Mouse (Mus musculus): ENCODE results near the gene Pam16. TPM values are rescaled to one million over a fixed set of nuclear protein-coding genes. Genes with fewer than 3 reads are reported as not detected.

Pam16 gene
- polyA plus RNA-seq, 1 experiment, result 40.4 TPM

DNA sequence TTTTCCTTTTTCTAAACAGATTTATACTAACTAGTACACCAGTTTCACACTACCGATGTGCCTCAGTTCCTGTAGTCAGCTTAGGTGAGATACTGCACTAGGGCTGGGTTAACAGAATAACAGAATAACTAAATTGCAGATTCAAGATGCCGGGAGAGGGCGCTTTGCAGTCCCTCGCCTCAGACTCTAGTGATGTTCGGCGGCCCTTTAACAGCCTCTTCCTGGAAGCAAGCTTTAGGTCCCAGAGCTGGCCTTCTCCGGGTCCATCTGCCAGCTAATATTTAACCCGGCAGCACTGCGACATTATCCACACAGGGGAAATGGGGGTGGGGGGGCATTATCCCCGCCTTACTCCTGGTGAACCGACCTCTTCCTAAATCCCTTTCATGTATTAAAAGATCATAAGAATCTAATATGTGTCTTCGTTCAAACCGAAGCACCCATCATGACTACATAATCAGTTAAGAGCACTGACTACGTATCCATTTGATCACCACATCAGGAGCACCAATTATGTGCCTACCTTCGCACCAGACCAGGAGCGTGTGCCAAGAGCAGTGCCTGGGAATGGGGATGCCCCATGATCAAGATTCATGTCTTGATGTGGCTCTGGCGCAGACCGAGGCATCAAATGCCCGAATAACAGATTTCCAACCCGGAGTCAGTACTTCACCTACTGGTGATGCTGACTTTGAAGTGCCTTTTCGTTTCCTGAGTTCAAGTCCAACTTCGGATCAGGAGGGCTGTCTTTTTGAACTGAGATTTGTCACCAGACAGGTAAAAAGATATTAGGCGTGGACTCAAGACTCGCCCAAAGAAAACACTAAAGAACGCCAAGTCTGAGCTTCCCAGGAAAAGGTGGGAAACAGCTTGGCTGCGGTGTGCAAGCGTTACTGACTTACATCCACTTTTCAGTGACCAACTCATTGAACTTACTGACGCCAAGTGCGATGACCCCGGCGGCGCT, 31.6 kb downstream of the Pam16 start:
- Histone ChIP-seq H3K4me3 (ENCODE audit: control insufficient read depth, insufficient read depth, low read length) (peak overlapping the region; percentile 41; the same call in 1 of the 2 replicates), H3K27me3 (ENCODE audit: control insufficient read depth, insufficient read depth, low read length) (no peaks in the 10 kb centered on the region; the same call in 1 of the 2 replicates), H3K36me3 (ENCODE audit: control insufficient read depth, insufficient read depth, low read length) (no peaks in the 10 kb centered on the region), H3K27ac (ENCODE audit: control insufficient read depth, insufficient read depth, low read length) (no peak overlapping the region), H3K4me1 (replicated peaks; ENCODE audit: control insufficient read depth, insufficient read depth, low read length) (peaks cover 19% of the 10 kb centered on the region)
- WGBS, result 54% methylated on average over 32 of the region's 32 CpGs
- no peak for TF ChIP-seq POLR2A (IDR thresholded peaks at IDR 0.05; ENCODE audit: control insufficient read depth, extremely low read depth, insufficient read depth, low read length, poor library complexity)
- no peak for TF ChIP-seq CTCF (IDR thresholded peaks at IDR 0.05; ENCODE audit: borderline replicate concordance, control insufficient read depth, extremely low read depth, insufficient read depth, low read length, poor library complexity)
- DNase-seq, result peak; percentile 59

DNA sequence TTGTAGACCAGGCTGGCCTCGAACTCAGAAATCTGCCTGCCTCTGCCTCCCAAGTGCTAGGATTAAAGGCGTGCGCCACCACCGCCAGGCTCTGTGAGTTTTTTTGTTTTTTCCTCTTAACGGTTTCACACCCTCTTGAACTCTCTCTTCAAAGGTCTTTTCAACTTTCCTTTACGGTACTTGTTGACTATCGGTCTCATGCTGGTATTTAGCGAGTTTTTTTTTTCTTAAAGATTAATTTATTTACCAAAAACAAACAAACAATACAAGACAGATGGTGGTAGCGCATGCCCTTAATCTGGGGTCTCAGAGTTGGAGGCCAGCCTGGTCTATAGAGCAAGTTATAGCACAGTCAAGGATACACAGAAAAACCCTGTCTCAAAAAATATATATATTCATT, 34.6 kb downstream of the Pam16 start:
- Histone ChIP-seq H3K27ac (ENCODE audit: control insufficient read depth, insufficient read depth, low read length) (no peak overlapping the region), H3K36me3 (ENCODE audit: control insufficient read depth, insufficient read depth, low read length) (no peaks in the 10 kb centered on the region), H3K4me3 (ENCODE audit: control insufficient read depth, insufficient read depth, low read length) (no peak overlapping the region), H3K27me3 (ENCODE audit: control insufficient read depth, insufficient read depth, low read length) (no peaks in the 10 kb centered on the region; the same call in 1 of the 2 replicates), H3K4me1 (replicated peaks; ENCODE audit: control insufficient read depth, insufficient read depth, low read length) (peaks cover 27% of the 10 kb centered on the region)
- no peak for DNase-seq
- 97% methylated on average over 9 of the region's 9 CpGs for WGBS
- TF ChIP-seq POLR2A (IDR thresholded peaks at IDR 0.05; ENCODE audit: control insufficient read depth, extremely low read depth, insufficient read depth, low read length, poor library complexity) (no peak), CTCF (IDR thresholded peaks at IDR 0.05; ENCODE audit: borderline replicate concordance, control insufficient read depth, extremely low read depth, insufficient read depth, low read length, poor library complexity) (no peak)

DNA sequence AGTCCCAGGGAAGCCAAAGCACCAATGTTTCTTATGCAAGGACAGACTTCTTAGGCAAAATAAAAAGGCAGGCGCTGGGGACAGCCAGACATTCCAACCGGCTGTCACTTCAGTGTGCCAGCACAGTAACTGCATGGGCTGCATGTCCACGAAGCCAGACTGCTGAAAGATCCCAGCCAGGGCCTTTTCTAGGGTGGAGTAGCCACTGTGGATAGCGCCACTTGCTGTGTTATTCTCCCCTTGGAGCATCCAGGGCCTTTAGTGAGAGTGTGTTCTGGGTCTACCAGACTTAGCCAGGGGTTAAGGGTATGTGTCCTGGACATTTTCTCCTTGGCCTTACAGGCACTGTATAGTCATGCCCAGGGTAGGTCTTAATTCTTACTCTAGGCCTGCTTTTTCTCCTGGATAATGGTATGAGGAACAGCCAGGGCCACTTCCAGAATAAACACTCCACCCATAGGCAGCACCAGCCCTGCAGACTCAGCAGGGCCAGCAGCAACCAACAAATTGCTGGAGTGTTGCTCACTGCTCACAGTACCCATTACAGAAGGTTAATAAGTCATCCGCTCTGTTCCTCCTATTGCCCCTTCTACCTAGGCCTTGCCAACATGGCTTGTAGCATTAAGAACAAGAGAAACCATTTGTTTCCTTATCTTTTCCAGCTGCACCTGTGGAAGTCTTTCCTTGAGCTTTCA, 37.1 kb downstream of the Pam16 start:
- no peak for DNase-seq
- Histone ChIP-seq H3K4me1 (replicated peaks; ENCODE audit: control insufficient read depth, insufficient read depth, low read length) (peaks cover 22% of the 10 kb centered on the region), H3K27me3 (ENCODE audit: control insufficient read depth, insufficient read depth, low read length) (no peaks in the 10 kb centered on the region), H3K36me3 (ENCODE audit: control insufficient read depth, insufficient read depth, low read length) (no peaks in the 10 kb centered on the region), H3K4me3 (ENCODE audit: control insufficient read depth, insufficient read depth, low read length) (no peak overlapping the region), H3K27ac (ENCODE audit: control insufficient read depth, insufficient read depth, low read length) (no peak overlapping the region)
- 92% methylated on average over 5 of the region's 5 CpGs for WGBS
- no peak for TF ChIP-seq POLR2A (IDR thresholded peaks at IDR 0.05; ENCODE audit: control insufficient read depth, extremely low read depth, insufficient read depth, low read length, poor library complexity)

DNA sequence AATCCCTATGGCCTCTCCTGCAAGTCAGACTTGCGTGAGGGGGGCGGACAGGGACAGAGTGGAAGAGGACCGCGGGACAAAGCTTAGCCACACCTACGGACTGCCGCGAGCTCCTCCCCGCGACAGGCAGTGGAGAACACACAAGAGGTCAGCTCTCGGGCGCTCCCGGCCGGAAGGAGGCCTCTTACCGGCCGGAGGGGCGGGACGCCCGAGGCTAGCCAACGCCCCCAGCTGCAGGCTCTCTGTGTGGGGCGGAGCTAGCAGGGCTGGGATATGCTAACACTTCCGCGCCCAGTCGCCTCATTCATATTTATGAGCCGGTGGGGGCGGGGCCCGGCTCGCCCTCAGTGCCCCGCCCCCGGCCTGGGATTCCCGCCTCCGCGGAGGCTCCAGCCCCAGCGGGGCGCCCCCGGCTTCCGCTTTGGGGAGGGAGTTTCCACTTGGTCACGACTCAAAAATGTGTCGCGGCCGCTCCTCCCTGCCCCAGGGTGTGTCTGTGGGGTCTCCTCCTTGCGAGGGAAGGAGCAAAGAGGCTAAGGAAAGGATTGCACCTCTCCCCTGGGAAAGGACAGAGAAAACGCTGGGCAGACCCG, 38.2 kb downstream of the Pam16 start:
- Histone ChIP-seq H3K36me3 (ENCODE audit: control insufficient read depth, insufficient read depth, low read length) (no peaks in the 10 kb centered on the region), H3K27ac (ENCODE audit: control insufficient read depth, insufficient read depth, low read length) (0 out of 2 replicates have a peak overlapping the region, but pooled peaks have one; percentile 44), H3K4me3 (ENCODE audit: control insufficient read depth, insufficient read depth, low read length) (peak overlapping the region; percentile 64), H3K27me3 (ENCODE audit: control insufficient read depth, insufficient read depth, low read length) (no peaks in the 10 kb centered on the region), H3K4me1 (replicated peaks; ENCODE audit: control insufficient read depth, insufficient read depth, low read length) (peaks cover 22% of the 10 kb centered on the region)
- TF ChIP-seq CTCF (IDR thresholded peaks at IDR 0.05; ENCODE audit: borderline replicate concordance, control insufficient read depth, extremely low read depth, insufficient read depth, low read length, poor library complexity) (peak; percentile 52; the same call in 1 of the 2 replicates), POLR2A (IDR thresholded peaks at IDR 0.05; ENCODE audit: control insufficient read depth, extremely low read depth, insufficient read depth, low read length, poor library complexity) (no peak; the same call in none of the 2 replicates)
- under 1% methylated on average over 43 of the region's 43 CpGs for WGBS
- peak; percentile 96 for DNase-seq

DNA sequence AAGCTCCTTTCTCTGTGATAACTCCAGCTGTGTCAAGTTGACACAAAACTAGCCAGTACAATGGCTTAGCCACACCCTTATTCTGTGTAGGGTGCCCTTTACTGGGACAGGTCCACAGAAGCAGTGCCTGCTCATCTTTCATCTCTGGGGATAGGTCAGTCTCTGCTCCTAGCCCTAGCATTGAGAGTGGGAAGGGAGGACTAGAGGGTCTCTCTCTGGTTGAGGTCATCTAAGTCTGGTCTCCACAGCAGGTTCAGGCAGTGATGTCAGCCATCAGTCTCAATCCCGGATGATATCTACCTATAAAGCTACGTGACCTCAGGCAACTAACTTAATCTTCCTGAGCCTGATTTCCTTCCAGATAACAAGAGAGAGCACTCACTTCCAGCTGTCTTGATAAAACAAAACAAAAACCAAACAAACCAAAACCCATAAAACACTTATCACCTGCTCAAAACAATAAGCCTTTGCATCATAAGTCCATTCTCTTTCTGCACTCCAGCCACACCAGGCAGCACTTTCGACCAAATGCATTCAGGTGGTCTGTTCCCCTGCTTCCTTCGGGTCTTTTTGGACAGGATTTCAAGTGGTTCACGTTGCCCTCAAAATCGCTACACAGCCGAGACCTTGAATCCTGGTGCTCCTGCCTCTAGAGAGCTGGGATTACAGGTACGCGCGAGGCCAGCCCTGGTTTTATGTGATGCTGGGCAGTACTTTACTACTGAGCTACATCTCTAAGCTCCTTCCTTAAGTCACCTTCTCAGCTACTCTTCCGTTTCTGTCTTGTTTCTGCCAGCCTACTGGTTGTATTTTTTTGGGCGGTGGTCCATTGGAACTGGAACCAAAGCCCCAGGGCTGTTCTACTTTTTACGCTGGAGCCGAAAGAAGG, 38.9 kb downstream of the Pam16 start:
- H3K4me1 ChIP-seq (replicated peaks; ENCODE audit: control insufficient read depth, insufficient read depth, low read length), result peaks cover 22% of the 10 kb centered on the region
- 8% methylated on average over 14 of the region's 14 CpGs for WGBS
- 0 out of 2 replicates have a peak overlapping the region, but pooled peaks have one; percentile 7 for H3K27ac ChIP-seq (ENCODE audit: control insufficient read depth, insufficient read depth, low read length)
- H3K27me3 ChIP-seq (ENCODE audit: control insufficient read depth, insufficient read depth, low read length), result no peaks in the 10 kb centered on the region
- no peak for DNase-seq
- H3K36me3 ChIP-seq (ENCODE audit: control insufficient read depth, insufficient read depth, low read length), result no peaks in the 10 kb centered on the region
- no peak for TF ChIP-seq POLR2A (IDR thresholded peaks at IDR 0.05; ENCODE audit: control insufficient read depth, extremely low read depth, insufficient read depth, low read length, poor library complexity)
- TF ChIP-seq CTCF (IDR thresholded peaks at IDR 0.05; ENCODE audit: borderline replicate concordance, control insufficient read depth, extremely low read depth, insufficient read depth, low read length, poor library complexity), result no peak
- H3K4me3 ChIP-seq (ENCODE audit: control insufficient read depth, insufficient read depth, low read length), result peak overlapping the region; percentile 64

All from thymus, adult 2 months (tissue).